Mouse (Mus musculus): Measurements from ENCODE around the gene Gm10491. TPM values are rescaled to one million over a fixed set of nuclear protein-coding genes. Genes with fewer than 3 reads are reported as not detected.
A peak's percentile ranks its signal among the peaks of the same experiment; 100 is the strongest.

Gene Gm10491
- polyA plus RNA-seq, 1 experiment from 2014 or later = not detected

GRCm38 (mm10) chrX:7878495-7878894 lies 29.1 kb downstream of the Gm10491 start:
- Histone ChIP-seq H3K4me3 (peak overlapping the region; percentile 48), H3K9me3 (no peaks in the 10 kb centered on the region), H3K4me2 (peak overlapping the region; percentile 81), H3K27me3 (peaks cover 7% of the 10 kb centered on the region), H3K27ac (no peak overlapping the region), H3K36me3 (peaks cover 11% of the 10 kb centered on the region), H3K9ac (peak overlapping the region; percentile 62), H3K4me1 (peaks cover 4% of the 10 kb centered on the region; the same call in 1 of the 2 replicates)
- 28% methylated on average over 21 of the region's 21 CpGs for WGBS
- ATAC-seq (ENCODE audit: insufficient number of reproducible peaks, insufficient read depth, low FRiP score, low TSS enrichment, low read depth) = no peak; the same call in 1 of the 2 replicates

GRCm38 (mm10) chrX:7878007-7878419 lies 29.6 kb downstream of the Gm10491 start, which contains the start of gene Pim2:
Gene Pim2 (plus strand): TSS chrX:7878262.
- H3K9me3 ChIP-seq = no peaks in the 10 kb centered on the region
- WGBS = 19% methylated on average over 25 of the region's 38 CpGs
- no peak within 1 kb of the TSS for H3K27ac ChIP-seq
- peaks cover 4% of the 10 kb centered on the region; the same call in 1 of the 2 replicates for H3K4me1 ChIP-seq
- H3K4me3 ChIP-seq = peak within 1 kb of the TSS; percentile 48
- ATAC-seq (ENCODE audit: insufficient number of reproducible peaks, insufficient read depth, low FRiP score, low TSS enrichment, low read depth) = peak; percentile 83
- peaks cover 14% of the 10 kb centered on the region for H3K36me3 ChIP-seq
- peak within 1 kb of the TSS; percentile 62 for H3K9ac ChIP-seq
- H3K27me3 ChIP-seq = peaks cover 7% of the 10 kb centered on the region
- peak within 1 kb of the TSS; percentile 81 for H3K4me2 ChIP-seq

- Histone ChIP-seq H3K9ac (no peak overlapping the region), H3K9me3 (no peaks in the 10 kb centered on the region), H3K36me3 (peaks cover 34% of the 10 kb centered on the region), H3K4me3 (no peak overlapping the region), H3K4me2 (no peak overlapping the region), H3K27me3 (no peaks in the 10 kb centered on the region), H3K4me1 (no peaks in the 10 kb centered on the region), H3K27ac (no peak overlapping the region)
- 49% methylated on average over 3 of the region's 3 CpGs for WGBS
- no peak for ATAC-seq (ENCODE audit: insufficient number of reproducible peaks, insufficient read depth, low FRiP score, low TSS enrichment, low read depth)
These were observed 37.8 kb downstream of the Gm10491 start for GRCm38 (mm10) chrX:7869826-7870225.

GRCm38 (mm10) chrX:7868506-7868905 lies 39.1 kb downstream of the Gm10491 start:
- Histone ChIP-seq H3K9me3 (no peaks in the 10 kb centered on the region), H3K36me3 (peaks cover 26% of the 10 kb centered on the region), H3K4me2 (no peak overlapping the region), H3K4me1 (no peaks in the 10 kb centered on the region), H3K27ac (no peak overlapping the region), H3K9ac (no peak overlapping the region), H3K4me3 (no peak overlapping the region), H3K27me3 (no peaks in the 10 kb centered on the region)
- WGBS = 53% methylated on average over 2 of the region's 2 CpGs
- ATAC-seq (ENCODE audit: insufficient number of reproducible peaks, insufficient read depth, low FRiP score, low TSS enrichment, low read depth) = no peak

- Histone ChIP-seq H3K4me2 (no peak overlapping the region), H3K27me3 (no peaks in the 10 kb centered on the region)
- 93% methylated on average over 1 of the region's 1 CpGs for WGBS
These were observed 40.5 kb downstream of the Gm10491 start for GRCm38 (mm10) chrX:7867141-7867540.

GRCm38 (mm10) chrX:7865786-7866185 lies 41.8 kb downstream of the Gm10491 start:
- no peak overlapping the region for H3K4me2 ChIP-seq
- H3K4me1 ChIP-seq = no peaks in the 10 kb centered on the region
- no peak overlapping the region for H3K9ac ChIP-seq
- no peak overlapping the region for H3K4me3 ChIP-seq
- no peak overlapping the region for H3K27ac ChIP-seq
- H3K27me3 ChIP-seq = no peaks in the 10 kb centered on the region
- no peak for ATAC-seq (ENCODE audit: insufficient number of reproducible peaks, insufficient read depth, low FRiP score, low TSS enrichment, low read depth)
- WGBS = 67% methylated on average over 2 of the region's 2 CpGs
- no peaks in the 10 kb centered on the region for H3K9me3 ChIP-seq
- peaks cover 13% of the 10 kb centered on the region for H3K36me3 ChIP-seq

More at GRCm38 (mm10) chrX:7867141-7867540, 40.5 kb downstream of the Gm10491 start:
- ATAC-seq (ENCODE audit: insufficient number of reproducible peaks, insufficient read depth, low FRiP score, low TSS enrichment, low read depth) = no peak
- Histone ChIP-seq H3K4me3 (no peak overlapping the region), H3K27ac (no peak overlapping the region), H3K36me3 (peaks cover 18% of the 10 kb centered on the region), H3K9me3 (no peaks in the 10 kb centered on the region), H3K9ac (no peak overlapping the region), H3K4me1 (no peaks in the 10 kb centered on the region)

- no peak overlapping the region for H3K4me3 ChIP-seq
- no peaks in the 10 kb centered on the region for H3K27me3 ChIP-seq
- WGBS = 78% methylated on average over 2 of the region's 2 CpGs
- H3K4me2 ChIP-seq = no peak overlapping the region
- H3K9ac ChIP-seq = no peak overlapping the region
- no peak for ATAC-seq (ENCODE audit: insufficient number of reproducible peaks, insufficient read depth, low FRiP score, low TSS enrichment, low read depth)
- peaks cover 13% of the 10 kb centered on the region for H3K36me3 ChIP-seq
- H3K27ac ChIP-seq = no peak overlapping the region
- no peaks in the 10 kb centered on the region for H3K4me1 ChIP-seq
- H3K9me3 ChIP-seq = no peaks in the 10 kb centered on the region
These were observed 42.3 kb downstream of the Gm10491 start for GRCm38 (mm10) chrX:7865343-7865742.

GRCm38 (mm10) chrX:7864551-7864950 lies 43.1 kb downstream of the Gm10491 start:
- no peak overlapping the region for H3K4me3 ChIP-seq
- H3K4me1 ChIP-seq = no peaks in the 10 kb centered on the region
- no peaks in the 10 kb centered on the region for H3K27me3 ChIP-seq
- H3K9ac ChIP-seq = no peak overlapping the region
- no peak for ATAC-seq (ENCODE audit: insufficient number of reproducible peaks, insufficient read depth, low FRiP score, low TSS enrichment, low read depth)
- WGBS = 86% methylated on average over 3 of the region's 3 CpGs
- peaks cover 13% of the 10 kb centered on the region for H3K36me3 ChIP-seq
- no peaks in the 10 kb centered on the region for H3K9me3 ChIP-seq
- no peak overlapping the region for H3K4me2 ChIP-seq
- H3K27ac ChIP-seq = no peak overlapping the region

GRCm38 (mm10) chrX:7863181-7863580 lies 44.5 kb downstream of the Gm10491 start:
- 87% methylated on average over 1 of the region's 1 CpGs for WGBS
- H3K36me3 ChIP-seq = peaks cover 10% of the 10 kb centered on the region
- no peak overlapping the region for H3K27ac ChIP-seq
- no peak overlapping the region for H3K9ac ChIP-seq
- ATAC-seq (ENCODE audit: insufficient number of reproducible peaks, insufficient read depth, low FRiP score, low TSS enrichment, low read depth) = no peak
- H3K4me1 ChIP-seq = no peaks in the 10 kb centered on the region
- H3K4me3 ChIP-seq = no peak overlapping the region
- no peaks in the 10 kb centered on the region for H3K27me3 ChIP-seq
- H3K9me3 ChIP-seq = no peaks in the 10 kb centered on the region
- H3K4me2 ChIP-seq = no peak overlapping the region

GRCm38 (mm10) chrX:7859191-7859753 lies 48.4 kb downstream of the Gm10491 start:
- Histone ChIP-seq H3K4me3 (no peak overlapping the region), H3K9me3 (no peaks in the 10 kb centered on the region), H3K9ac (no peak overlapping the region), H3K36me3 (peaks cover 7% of the 10 kb centered on the region; the same call in 1 of the 2 replicates), H3K4me2 (no peak overlapping the region), H3K4me1 (no peaks in the 10 kb centered on the region), H3K27me3 (no peaks in the 10 kb centered on the region), H3K27ac (no peak overlapping the region)
- 95% methylated on average over 3 of the region's 3 CpGs for WGBS
- no peak for ATAC-seq (ENCODE audit: insufficient number of reproducible peaks, insufficient read depth, low FRiP score, low TSS enrichment, low read depth)
